Mouse (Mus musculus) left cerebral cortex, adult 8-10 months (tissue): ENCODE measurements around the gene Hecw2. TPM values are rescaled to one million over a fixed set of nuclear protein-coding genes. Genes with fewer than 3 reads are reported as not detected.

ENCODE experiments used
- DNase-seq, 2 experiments: peaks; one replicate each; pipeline ENCODE4 v3.0.0; 2022; ENCODE audit warnings: low spot score in 2 of 2
- total RNA-seq, 4 experiments: library from RNA; stranded (reverse); gene quantifications; 2 replicates each; pipeline ENCODE4 v1.2.4; 2022

Gene Hecw2
- total RNA-seq = 10 to 100 TPM; 64.9 to 83.1 (median 70.7) TPM

GRCm38 (mm10) chr1:54194954-54195305 is at the start of gene Hecw2:
Gene Hecw2 (minus strand): TSS chr1:54195168.
- peak; percentile 32 to 41 for DNase-seq

- DNase-seq = no peak
Observed at GRCm38 (mm10) chr1:54242722-54243121, 47.8 kb upstream of the Hecw2 start.

- DNase-seq = no peak
Observed at GRCm38 (mm10) chr1:54220273-54220672, 25.3 kb upstream of the Hecw2 start.

- peak; percentile 66 to 73 for DNase-seq
Observed at GRCm38 (mm10) chr1:54194183-54194953, 600 bp downstream of the Hecw2 start.

GRCm38 (mm10) chr1:54193191-54193770 is 1.7 kb downstream of the Hecw2 start:
- DNase-seq = no peak

- DNase-seq = no peak
Observed at GRCm38 (mm10) chr1:54187579-54187978, 7.4 kb downstream of the Hecw2 start.

GRCm38 (mm10) chr1:54186347-54186746 is 8.6 kb downstream of the Hecw2 start:
- DNase-seq = no peak

- no peak for DNase-seq
Observed at GRCm38 (mm10) chr1:54180663-54181062, 14.3 kb downstream of the Hecw2 start.

- no peak for DNase-seq
Observed at GRCm38 (mm10) chr1:54179179-54179578, 15.8 kb downstream of the Hecw2 start.

GRCm38 (mm10) chr1:54176592-54176991 is 18.4 kb downstream of the Hecw2 start:
- no peak for DNase-seq

- DNase-seq = no peak
Observed at GRCm38 (mm10) chr1:54168014-54168413, 27.0 kb downstream of the Hecw2 start.

GRCm38 (mm10) chr1:54159531-54159930 is 35.4 kb downstream of the Hecw2 start:
- DNase-seq = no peak

GRCm38 (mm10) chr1:54153216-54153786 is 41.7 kb downstream of the Hecw2 start:
- DNase-seq = no peak

- no peak for DNase-seq
Observed at GRCm38 (mm10) chr1:54145106-54145505, 49.9 kb downstream of the Hecw2 start.

GRCm38 (mm10) chr1:54133802-54134436 is 61.0 kb downstream of the Hecw2 start:
- no peak for DNase-seq

- no peak for DNase-seq
Observed at GRCm38 (mm10) chr1:54128714-54129431, 66.1 kb downstream of the Hecw2 start.

GRCm38 (mm10) chr1:54126991-54127742 is 67.8 kb downstream of the Hecw2 start:
- DNase-seq = no peak

GRCm38 (mm10) chr1:54122551-54122950 is 72.4 kb downstream of the Hecw2 start:
- no peak for DNase-seq

GRCm38 (mm10) chr1:54121071-54121730 is 73.8 kb downstream of the Hecw2 start:
- no peak for DNase-seq

GRCm38 (mm10) chr1:54119638-54120320 is 75.2 kb downstream of the Hecw2 start:
- DNase-seq = no peak
